Mouse (Mus musculus) stomach, embryonic 16.5 days (tissue): ENCODE data around the gene Tmem95. TPM values are rescaled to one million over a fixed set of nuclear protein-coding genes. Genes with fewer than 3 reads are reported as not detected.

Experiments used
- ATAC-seq: fragments of 200-750 bp; cut with Nextera tagmentation; 2 replicates; pipeline ENCODE4 v1.8.0; 2017; ENCODE audit warnings: moderate number of reproducible peaks, moderate TSS enrichment; ENCODE audit not compliant: insufficient read depth, low FRiP score
- H3K27ac ChIP-seq: fragments of 300-500 bp; sonication (generic); 2 replicates; pipeline ENCODE4 v1.5.1; 2014; ENCODE audit warnings: low read length
- H3K27me3 ChIP-seq: fragments of 300-500 bp; sonication (generic); 2 replicates; pipeline ENCODE4 v1.6.1; 2014; ENCODE audit warnings: low read length, control low read depth, mixed read lengths; ENCODE audit not compliant: control insufficient read depth, insufficient read depth
- H3K36me3 ChIP-seq: fragments of 300-500 bp; sonication (generic); 2 replicates; pipeline ENCODE4 v1.6.1; 2014; ENCODE audit warnings: low read length; ENCODE audit not compliant: control insufficient read depth, insufficient read depth
- H3K4me1 ChIP-seq: fragments of 300-500 bp; sonication (generic); 2 replicates; pipeline ENCODE4 v1.6.1; 2014; ENCODE audit warnings: low read length, control low read depth, mixed read lengths; ENCODE audit not compliant: control insufficient read depth, insufficient read depth
- H3K4me2 ChIP-seq: fragments of 300-500 bp; sonication (generic); 2 replicates; pipeline ENCODE4 v1.6.1; 2014; ENCODE audit warnings: low read depth, low read length, mixed read lengths
- H3K4me3 ChIP-seq: fragments of 300-500 bp; sonication (generic); replicated peaks from 2 replicates; pipeline ENCODE4 v1.5.1; 2014; ENCODE audit warnings: mild to moderate bottlenecking, low read length
- H3K9ac ChIP-seq: fragments of 300-500 bp; sonication (generic); 2 replicates; pipeline ENCODE4 v1.6.1; 2014; ENCODE audit warnings: low read length
- H3K9me3 ChIP-seq: fragments of 300-500 bp; sonication (generic); replicated peaks from 2 replicates; pipeline ENCODE4 v1.6.1; 2016; ENCODE audit warnings: low read length, control low read depth; ENCODE audit not compliant: control insufficient read depth
- WGBS: fragments of 180-500 bp; shearing (Covaris S2); extraction: QIAGEN DNeasy Blood & Tissue Kit; methylation state at CpG from one replicate; pipeline ENCODE4 v1.1.7; 2014; 5-methylcytosine and 5-hydroxymethylcytosine counted together
- polyA plus RNA-seq: library from polyadenylated mRNA; unstranded; fragments of >200 nt; fragmentation: Nextera tagmentation; extraction: Ambion mirVana; gene quantifications from 2 replicates; pipeline ENCODE4 v1.2.1, GENCODE M21; 2015

Gene Tmem95
- polyA plus RNA-seq, 1 experiment from 2014 or later: not detected

DNA sequence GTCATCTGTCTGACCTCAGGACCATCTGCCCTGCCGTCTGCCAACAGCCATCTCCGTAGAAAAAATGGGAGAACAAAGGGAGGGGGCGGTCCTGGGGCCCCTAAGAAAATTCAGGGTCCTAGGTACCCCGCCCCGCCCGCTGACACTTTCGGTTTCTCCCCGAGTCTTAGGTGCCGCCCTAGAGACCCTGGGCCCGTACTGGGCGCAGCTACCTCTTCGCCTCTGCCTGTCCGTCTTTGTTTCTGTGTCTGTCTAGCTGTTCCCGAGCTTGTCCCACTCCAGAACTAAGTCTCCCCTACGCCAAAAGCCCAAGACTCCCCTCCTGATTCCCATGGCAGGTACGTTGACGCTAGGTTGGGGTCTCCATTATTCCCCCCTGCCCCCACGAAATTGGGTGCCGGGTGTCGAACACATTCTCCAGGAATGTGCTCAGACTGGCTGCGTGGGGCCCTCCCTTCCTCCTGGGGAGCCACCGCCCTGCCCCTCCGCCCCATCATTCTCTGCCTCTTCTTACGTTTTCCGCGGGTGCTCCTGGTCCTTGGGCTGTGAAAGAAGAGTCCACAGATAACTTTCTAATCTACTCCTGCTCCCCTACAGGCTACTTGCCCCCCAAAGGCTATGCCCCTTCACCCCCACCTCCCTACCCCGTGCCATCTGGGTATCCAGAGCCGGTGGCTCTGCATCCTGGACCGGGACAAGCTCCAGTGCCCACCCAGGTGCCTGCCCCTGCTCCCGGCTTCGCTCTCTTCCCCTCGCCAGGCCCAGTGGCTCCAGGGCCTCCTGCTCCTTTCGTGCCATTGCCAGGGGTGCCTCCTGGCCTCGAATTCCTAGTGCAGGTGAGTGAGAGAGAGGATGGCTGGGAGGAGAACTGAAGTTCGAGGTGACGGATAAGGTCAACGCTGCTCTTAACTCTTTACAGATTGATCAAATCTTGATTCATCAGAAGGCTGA is 30.8 kb downstream of the Tmem95 start:
- Histone ChIP-seq H3K27ac (peak overlapping the region; percentile 95), H3K9me3 (no peaks in the 10 kb centered on the region), H3K9ac (peak overlapping the region; percentile 83), H3K36me3 (0 out of 2 replicates have a peak, but pooled peaks cover 9% of the 10 kb centered on the region), H3K27me3 (no peaks in the 10 kb centered on the region), H3K4me2 (peak overlapping the region; percentile 84), H3K4me3 (peak overlapping the region; percentile 64), H3K4me1 (peaks cover 16% of the 10 kb centered on the region)
- 8% methylated on average over 37 of the region's 37 CpGs for WGBS
- peak; percentile 63 for ATAC-seq

DNA sequence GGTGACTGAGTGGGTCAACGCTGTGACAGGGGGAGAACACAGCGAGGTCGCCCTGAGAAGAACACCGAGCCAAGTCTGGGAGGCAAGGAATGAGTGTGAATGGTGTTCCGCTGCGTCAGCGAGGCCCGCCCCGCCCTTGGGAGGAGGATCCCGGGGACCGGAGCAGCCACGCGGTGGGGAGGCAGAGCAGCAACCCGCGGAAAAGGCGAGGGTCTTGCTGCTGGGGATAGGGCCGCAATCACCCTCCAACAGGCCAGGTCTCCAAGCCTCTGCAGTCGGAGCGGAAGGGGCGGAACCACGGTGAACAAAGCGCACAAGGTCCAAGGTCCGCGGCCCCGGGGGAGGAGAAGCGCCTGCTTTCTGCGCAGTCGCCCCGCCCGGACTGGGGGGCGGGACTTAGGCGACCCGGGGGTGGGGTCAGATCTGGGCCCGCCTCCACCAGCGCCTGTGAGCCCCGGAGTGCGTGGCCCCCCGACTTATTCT is 31.6 kb downstream of the Tmem95 start, which contains the start of gene Plscr3:
Gene Plscr3 (plus strand): TSS at position 179 of the 483 bp plus-strand sequence.
- under 1% methylated on average over 38 of the region's 38 CpGs for WGBS
- Histone ChIP-seq H3K4me1 (peaks cover 16% of the 10 kb centered on the region), H3K27me3 (no peaks in the 10 kb centered on the region), H3K27ac (peak within 1 kb of the TSS; percentile 95), H3K9me3 (no peaks in the 10 kb centered on the region), H3K4me2 (peak within 1 kb of the TSS; percentile 84), H3K4me3 (peak within 1 kb of the TSS; percentile 64), H3K9ac (peak within 1 kb of the TSS; percentile 83), H3K36me3 (0 out of 2 replicates have a peak, but pooled peaks cover 2% of the 10 kb centered on the region)
- ATAC-seq: peak; percentile 94

DNA sequence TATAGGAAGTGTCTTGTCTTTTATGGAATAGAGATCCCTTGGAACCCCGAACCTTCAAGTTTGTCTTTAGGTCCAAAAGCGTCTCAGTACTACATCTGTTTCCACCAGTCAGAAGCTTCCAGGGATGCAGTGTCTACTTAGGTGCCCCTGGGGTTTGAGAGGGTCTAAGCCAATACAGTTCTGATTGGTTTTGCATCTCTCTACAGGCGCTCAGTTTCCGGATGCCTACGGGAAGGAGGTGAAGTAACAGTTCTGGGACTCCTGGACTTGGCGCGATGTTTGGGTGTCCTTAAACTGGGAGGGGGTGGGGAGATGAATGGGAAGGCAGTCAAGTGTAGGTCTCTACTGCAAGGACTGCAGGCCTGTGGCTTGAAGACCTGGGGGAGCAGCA is 39.1 kb downstream of the Tmem95 start:
- under 1% methylated on average over 7 of the region's 7 CpGs for WGBS
- Histone ChIP-seq H3K27me3 (no peaks in the 10 kb centered on the region), H3K36me3 (no peaks in the 10 kb centered on the region), H3K27ac (peak overlapping the region; percentile 84), H3K4me3 (peak overlapping the region; percentile 66), H3K4me2 (peak overlapping the region; percentile 89), H3K9me3 (no peaks in the 10 kb centered on the region), H3K4me1 (peaks cover 29% of the 10 kb centered on the region), H3K9ac (peak overlapping the region; percentile 82)
- no peak for ATAC-seq

DNA sequence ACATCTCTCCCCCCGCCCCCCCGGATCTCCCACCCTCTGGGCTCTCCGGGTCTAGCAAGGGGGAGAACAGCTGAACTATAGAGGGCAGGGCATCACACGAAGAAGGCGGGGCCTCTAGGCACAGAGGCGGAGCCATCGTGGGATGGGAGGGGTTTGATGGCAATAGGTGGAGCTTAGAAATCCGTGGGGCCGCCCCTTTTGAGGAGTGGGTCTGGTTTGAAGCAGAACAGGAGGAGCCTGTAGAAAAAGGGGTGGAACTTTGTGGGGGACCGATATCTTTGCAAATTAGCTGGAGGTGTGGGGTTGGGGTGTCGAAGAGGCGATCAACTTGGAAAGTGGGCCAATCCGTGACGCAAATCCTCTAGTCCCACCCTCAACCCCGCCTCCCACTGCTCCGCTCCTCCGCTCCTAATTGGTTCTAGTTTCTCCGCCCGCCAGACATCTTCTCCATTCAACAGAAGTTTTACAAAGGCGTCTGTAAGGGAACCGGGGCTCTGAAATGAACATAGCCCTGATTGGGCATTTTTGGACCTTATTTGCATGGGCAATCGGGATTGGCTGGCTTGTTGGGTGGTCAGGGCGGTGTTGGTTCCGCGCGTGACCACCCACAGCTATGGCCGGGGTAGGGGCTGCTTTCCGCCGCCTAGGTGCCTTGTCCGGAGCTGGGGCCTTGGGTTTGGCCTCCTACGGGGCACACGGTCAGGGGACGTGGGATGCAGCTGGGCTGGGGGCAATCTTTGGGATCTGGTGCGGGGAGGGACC is 39.7 kb downstream of the Tmem95 start, which contains the start of gene Tmem256:
Gene Tmem256 (plus strand): TSS at position 563 of the 762 bp plus-strand sequence.
- H3K4me3 ChIP-seq: peak within 1 kb of the TSS; percentile 66
- H3K4me2 ChIP-seq: peak within 1 kb of the TSS; percentile 89
- WGBS: under 1% methylated on average over 34 of the region's 34 CpGs
- ATAC-seq: peak; percentile 89
- H3K27me3 ChIP-seq: no peaks in the 10 kb centered on the region
- H3K36me3 ChIP-seq: no peaks in the 10 kb centered on the region
- H3K9me3 ChIP-seq: no peaks in the 10 kb centered on the region
- H3K9ac ChIP-seq: peak within 1 kb of the TSS; percentile 86
- peak within 1 kb of the TSS; percentile 84 for H3K27ac ChIP-seq
- peaks cover 32% of the 10 kb centered on the region for H3K4me1 ChIP-seq

DNA sequence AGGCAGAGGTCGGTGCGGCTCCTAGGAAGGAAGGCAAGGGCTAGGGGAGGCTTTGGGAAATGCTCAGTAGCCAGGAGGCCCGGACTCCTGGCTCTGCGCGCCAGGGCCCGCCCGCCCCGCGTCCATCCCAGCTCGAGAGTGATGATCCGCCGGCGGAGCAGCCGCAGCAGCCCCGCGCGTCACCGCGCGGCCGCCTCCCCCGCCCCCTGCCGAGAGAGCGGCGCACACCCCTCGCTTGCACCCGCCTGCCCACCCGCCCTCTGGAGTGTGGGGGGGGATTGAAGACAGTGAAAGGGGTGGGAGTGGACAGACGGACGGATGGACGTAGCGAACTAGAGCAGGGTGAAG is 40.2 kb downstream of the Tmem95 start, which contains the start of gene Nlgn2:
Gene Nlgn2 (minus strand): TSS at position 181 of the 348 bp plus-strand sequence.
- ATAC-seq: no peak; the same call in 1 of the 2 replicates
- Histone ChIP-seq H3K9ac (peak within 1 kb of the TSS; percentile 86), H3K27ac (peak within 1 kb of the TSS; percentile 84), H3K27me3 (no peaks in the 10 kb centered on the region), H3K36me3 (no peaks in the 10 kb centered on the region), H3K4me2 (peak within 1 kb of the TSS; percentile 89), H3K4me3 (peak within 1 kb of the TSS; percentile 66), H3K9me3 (no peaks in the 10 kb centered on the region), H3K4me1 (peaks cover 32% of the 10 kb centered on the region)
- under 1% methylated on average over 30 of the region's 32 CpGs for WGBS

DNA sequence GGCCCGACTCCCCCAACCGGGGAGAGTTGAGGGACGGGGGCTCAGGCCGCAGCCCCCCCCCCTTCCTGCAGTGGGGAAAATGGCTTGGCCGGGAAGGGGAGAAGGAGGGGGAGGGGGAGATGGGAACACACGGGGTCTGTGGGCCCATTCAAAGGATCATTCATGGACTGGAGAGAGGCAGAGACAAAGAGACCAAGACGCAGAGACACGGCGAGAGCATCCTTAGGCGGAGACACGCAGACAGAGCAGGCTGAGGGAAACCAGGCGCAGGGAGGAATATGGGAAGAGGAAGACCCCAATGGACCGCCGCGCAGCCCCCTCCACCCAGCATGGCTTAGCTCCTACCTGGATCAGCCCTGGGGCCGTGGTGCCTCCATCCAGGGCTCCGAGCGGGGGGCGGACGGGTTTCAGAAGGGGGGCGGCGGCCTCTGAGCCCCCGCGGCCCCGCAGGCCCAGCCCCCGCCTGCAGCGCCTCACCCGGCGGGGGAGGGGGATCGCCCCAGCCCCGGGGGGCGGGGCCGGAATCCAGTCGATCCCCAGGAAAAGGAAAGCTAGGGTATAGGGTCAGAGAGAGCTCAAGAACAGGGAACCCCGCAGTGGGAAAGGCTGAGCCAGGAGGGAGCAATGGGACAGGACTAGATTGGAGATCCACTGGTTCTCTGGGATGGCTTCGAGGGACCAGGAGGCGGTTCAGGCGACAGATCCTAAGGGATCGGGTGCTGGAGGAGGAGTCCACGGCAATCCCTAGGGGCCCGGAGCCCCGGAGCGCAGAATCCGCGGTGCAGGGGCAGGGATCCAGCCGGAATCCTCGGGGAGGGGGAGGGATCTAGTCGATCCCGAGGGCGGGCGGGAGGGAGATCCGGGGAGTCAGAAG is 40.9 kb downstream of the Tmem95 start:
- WGBS: 1% methylated on average over 51 of the region's 52 CpGs
- Histone ChIP-seq H3K27me3 (no peaks in the 10 kb centered on the region), H3K27ac (peak overlapping the region; percentile 83), H3K4me3 (peak overlapping the region; percentile 66), H3K4me2 (peak overlapping the region; percentile 89), H3K9me3 (no peaks in the 10 kb centered on the region), H3K36me3 (no peaks in the 10 kb centered on the region), H3K9ac (peak overlapping the region; percentile 86), H3K4me1 (peaks cover 32% of the 10 kb centered on the region)
- ATAC-seq: no peak

DNA sequence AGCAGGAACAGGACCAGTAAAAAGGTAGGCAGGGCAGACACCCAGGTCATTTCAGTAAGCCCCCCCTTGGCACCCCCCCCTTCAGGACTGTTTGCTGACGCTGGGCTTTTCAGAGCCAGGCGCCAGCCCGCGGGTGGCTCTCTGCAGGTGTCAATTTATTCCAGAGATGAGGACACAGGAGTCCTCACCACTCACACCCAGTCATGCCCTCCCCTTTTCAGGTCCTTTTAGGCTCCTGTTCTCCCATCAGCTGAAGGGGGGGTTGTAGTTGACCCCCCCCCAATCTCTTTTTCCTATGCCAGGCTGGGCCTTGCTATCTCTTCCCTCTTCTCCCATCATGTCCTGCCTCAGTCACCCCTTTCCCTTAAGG is 41.9 kb downstream of the Tmem95 start:
- Histone ChIP-seq H3K4me3 (peak overlapping the region; percentile 66), H3K4me2 (peak overlapping the region; percentile 89), H3K27me3 (no peaks in the 10 kb centered on the region), H3K9ac (peak overlapping the region; percentile 86; the same call in 1 of the 2 replicates), H3K9me3 (no peaks in the 10 kb centered on the region), H3K36me3 (no peaks in the 10 kb centered on the region), H3K4me1 (peaks cover 32% of the 10 kb centered on the region), H3K27ac (no peak overlapping the region)
- ATAC-seq: no peak
- WGBS: 15% methylated on average over 4 of the region's 4 CpGs

DNA sequence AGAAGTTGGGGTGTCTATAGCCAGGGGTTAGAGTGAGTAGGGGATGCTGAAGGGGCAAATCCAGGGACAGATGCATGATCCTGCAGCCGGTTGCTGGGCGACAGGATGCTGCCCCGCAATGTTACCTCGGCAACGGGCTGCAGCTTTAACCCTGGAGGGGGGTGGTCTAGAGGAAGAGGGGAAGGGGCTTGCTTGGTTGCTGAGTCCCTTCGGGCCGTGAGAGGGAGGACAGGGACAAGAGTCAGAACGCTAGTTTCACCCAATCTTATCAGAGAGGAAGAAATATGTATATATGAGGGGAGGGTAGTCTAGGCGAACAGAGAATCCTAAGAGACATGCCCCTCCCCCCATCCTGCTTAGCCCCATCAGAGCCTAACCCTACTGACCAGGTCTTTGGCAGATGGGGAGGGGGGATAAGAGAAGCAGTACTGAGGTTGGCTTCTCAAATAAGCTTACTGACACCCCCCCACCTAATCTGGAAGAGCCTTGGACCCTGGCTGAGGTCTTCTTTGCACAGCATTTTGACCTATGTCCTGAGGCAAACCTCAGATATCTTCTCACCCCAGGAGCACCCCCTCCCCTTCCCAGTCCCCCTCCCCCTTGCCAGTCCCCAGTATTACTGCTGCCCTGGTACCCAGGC is 42.4 kb downstream of the Tmem95 start:
- H3K27ac ChIP-seq: no peak overlapping the region
- peaks cover 32% of the 10 kb centered on the region for H3K4me1 ChIP-seq
- H3K9me3 ChIP-seq: no peaks in the 10 kb centered on the region
- no peak for ATAC-seq
- H3K36me3 ChIP-seq: no peaks in the 10 kb centered on the region
- peak overlapping the region; percentile 66; the same call in 1 of the 2 replicates for H3K4me3 ChIP-seq
- 26% methylated on average over 9 of the region's 9 CpGs for WGBS
- H3K4me2 ChIP-seq: peak overlapping the region; percentile 89
- H3K9ac ChIP-seq: peak overlapping the region; percentile 86
- H3K27me3 ChIP-seq: no peaks in the 10 kb centered on the region
